Mouse (Mus musculus) heart, adult 8-10 months (tissue): ENCODE data around the gene Slc25a30. TPM values are rescaled to one million over a fixed set of nuclear protein-coding genes. Genes with fewer than 3 reads are reported as not detected.
"Not testable (repeated sequence)": the region's sequence is repeated elsewhere in the genome, so short reads cannot be mapped to it uniquely, and the experiment has no call there.

Experiments
- DNase-seq: peaks from one replicate; pipeline ENCODE4 v3.0.0; 2022; ENCODE audit warnings: low spot score
- total RNA-seq, 4 experiments: library from RNA; stranded (reverse); gene quantifications; 2 replicates each; pipeline ENCODE4 v1.2.4; 2022

The Slc25a30 gene
- total RNA-seq, 4 experiments from 2014 or later, result 11.0 to 13.3 (median 11.6) TPM

DNA sequence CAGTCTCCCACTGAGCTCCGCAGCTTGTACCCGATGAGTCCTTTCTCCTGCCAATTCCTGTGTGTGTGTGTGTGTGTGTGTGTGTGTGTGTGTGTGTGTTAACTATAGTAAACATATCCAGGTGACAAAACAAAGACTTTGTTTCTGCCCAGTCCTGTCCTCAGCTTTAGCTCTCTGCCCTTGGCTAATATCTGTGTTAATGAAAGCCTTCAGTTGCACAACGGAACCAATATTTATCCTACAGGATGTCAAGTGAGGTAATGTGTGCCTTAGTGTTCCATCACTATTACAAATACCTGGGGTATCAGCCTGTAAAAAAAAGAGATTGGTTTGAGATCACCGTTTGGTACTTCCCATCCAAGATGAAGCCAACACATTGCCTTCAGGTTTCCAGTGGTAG, 6.3 kb upstream of the Slc25a30 start:
- DNase-seq, result no peak

DNA sequence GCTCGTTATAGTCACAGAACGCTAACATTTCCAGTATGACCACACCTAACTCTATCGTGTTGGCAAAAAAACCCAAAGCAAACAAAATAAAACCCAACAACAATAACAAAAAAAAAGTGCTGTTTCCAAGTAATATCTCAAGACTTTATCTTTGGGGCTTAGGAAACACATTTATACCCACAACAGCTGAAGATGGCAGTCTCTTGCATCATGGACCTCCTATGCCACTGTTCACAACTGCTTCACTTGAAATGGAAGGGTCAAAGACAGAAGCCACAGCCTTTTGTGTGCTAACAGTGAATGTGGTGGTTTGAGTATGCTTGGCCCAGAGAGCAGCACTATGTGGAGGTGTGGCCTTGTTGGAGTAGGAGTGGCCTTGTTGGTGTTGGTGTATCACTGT, 4.5 kb upstream of the Slc25a30 start:
- no peak for DNase-seq

DNA sequence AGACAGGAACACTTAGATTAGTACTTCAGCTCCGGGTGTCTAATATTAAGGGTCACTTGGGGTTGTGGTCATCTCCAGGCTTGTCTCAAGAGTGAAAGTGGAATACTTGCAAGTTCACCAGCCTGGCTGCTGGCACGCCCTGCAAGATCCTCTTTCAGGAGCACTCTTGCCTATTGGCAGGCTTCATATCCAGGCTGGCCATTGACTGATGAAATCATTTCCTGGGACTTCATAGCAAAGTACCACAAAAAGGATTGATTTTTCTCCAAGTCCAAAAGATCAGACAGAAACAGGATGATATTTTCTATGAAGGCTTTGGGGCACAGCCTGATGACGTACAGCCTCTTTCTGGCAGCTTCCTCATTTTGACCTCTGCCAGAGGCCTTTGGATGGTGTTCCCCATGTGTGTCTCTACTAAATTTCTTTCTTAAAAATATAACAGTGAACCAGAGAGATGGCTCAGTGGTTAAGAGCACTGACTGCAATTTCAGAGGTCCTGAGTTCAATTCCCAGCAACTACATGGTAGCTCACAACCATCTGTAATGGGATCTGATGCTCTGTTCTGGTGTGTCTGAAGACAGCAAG, 3.7 kb upstream of the Slc25a30 start:
- peak; percentile 24 for DNase-seq

DNA sequence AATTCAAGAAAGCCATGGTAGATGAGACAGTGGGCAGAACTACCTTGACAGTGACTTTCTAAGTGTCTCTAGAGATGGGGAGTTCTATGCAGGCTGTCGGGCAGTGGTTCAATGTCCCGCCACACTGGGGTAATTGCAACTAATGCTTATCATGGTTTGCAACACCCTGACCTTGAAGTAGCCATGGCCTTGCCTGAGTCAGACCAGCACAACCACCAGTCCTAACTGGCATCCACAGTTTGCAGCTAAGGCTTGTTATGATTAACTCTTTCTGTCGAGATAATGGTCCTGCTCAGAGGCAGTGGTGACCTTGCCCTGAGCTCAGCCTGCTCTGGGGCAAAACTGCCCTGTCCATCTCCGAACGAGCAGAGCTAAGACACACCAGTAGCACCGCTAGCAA, 2.5 kb upstream of the Slc25a30 start:
- DNase-seq, result no peak

DNA sequence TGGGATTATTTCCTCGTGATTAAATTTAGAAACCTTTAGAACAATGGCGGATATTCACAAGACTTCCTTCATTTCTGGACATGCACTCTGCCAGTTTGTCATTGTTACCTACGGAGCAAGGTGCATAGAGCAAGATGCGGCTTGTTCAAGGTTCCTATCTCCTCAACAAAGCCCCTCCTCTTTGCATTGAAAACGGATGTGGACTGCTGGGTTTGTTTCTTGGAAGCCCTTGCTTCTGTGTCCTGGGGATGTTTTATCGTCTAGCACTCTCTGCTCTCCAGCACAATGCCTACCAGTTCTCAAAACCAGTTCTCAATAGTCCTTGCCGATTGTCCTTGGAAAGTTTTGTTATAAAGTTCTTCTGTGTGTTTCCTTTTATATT, 948 bp upstream of the Slc25a30 start:
- DNase-seq, result peak; percentile 36

DNA sequence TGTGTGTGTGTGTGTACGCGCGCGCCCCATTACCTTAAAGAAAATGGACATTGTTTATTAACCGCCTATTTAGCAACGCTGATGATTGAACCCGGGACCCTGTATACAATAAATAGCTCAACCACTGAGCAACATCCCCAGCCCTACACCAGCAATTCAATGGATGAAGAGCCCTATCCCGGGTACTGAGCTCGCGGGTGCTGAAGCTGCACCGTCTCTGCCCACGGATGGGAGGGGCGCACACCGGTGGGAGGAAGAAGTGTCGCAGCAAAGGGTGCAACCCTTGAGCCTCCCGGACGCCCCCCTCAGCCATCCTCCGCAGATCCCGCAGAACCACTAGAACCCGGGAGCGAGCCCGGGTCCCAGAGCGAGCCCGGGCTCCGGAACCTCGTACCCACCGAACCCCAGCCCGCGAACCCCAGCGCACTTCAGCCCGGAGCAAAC, 391 bp downstream of the Slc25a30 start:
- no peak for DNase-seq

DNA sequence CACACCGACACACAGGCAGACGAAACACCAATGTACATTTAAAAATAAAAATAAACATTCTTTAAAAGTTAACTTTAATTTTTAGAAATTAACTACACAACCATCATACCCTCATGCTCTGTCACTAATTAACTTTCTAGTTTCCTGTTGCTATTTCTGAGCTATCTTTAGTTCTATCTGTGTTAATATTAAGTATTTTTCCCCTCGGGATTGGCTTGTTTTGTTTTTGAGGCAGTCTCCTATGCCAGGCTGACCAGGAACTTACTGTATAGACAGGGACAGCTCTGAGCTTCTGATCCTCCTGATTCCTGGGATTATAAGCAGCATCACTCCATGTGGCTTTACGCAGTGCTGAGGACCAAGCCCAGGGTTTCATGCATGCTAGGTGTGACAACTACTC, 6.9 kb downstream of the Slc25a30 start:
- DNase-seq, result no peak

DNA sequence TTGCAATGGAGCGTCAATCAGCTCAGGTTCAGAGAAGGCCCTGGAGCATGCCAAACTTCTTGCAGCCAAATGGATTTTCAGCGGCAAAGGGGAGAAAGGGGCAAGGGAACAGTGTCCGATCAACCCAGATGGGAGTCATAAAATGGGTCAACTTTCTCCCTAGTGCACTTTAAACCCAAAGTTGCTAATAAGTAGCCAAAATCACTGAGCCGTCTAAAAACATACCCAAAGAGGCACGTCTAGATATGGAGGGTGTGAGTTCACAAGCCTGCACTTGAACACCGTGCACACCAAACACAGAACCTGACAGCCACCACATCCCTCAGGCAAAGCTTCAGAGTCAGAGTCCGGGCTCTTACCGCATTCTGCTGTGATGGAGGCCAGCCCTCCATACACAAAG, 10.2 kb downstream of the Slc25a30 start:
- no peak for DNase-seq

DNA sequence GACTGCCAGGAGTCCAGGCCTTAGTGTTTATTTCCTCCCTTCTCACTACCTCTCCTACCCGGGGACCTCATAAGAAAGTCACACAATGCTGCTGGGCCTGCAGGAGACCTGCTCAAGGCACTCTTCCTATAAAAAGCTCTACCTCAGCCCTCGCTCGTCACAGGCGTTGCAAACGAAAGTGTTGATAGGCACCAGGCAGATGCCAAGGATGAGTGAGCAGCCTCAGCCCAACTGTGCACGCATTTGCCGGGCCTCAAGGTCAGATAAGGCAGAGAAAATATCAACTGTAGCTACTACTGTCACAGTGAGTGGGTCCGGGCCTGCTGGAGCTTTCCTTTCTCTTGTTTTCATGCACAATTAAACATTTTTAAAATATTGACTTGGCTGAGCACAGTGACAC, 13.4 kb downstream of the Slc25a30 start:
- DNase-seq, result no peak

DNA sequence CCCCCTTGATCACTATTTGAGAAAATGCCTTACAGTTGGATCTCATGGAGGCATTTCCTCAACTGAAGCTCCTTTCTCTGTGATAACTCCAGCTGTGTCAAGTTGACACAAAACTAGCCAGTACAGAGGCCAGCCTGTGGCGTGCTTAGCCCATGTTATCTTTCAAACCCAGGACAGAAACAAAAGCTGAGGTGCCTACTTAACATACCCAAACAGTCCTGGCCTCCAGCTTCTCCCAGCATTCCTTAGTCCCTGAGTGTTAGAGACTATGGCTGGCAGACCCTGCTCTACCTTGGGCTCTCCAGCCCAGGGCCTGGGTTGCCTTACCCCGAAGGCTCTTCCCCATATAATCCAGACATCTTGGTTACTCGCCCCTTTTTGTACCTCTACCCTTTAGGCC, 14.4 kb downstream of the Slc25a30 start:
- not testable (repeated sequence) for DNase-seq

DNA sequence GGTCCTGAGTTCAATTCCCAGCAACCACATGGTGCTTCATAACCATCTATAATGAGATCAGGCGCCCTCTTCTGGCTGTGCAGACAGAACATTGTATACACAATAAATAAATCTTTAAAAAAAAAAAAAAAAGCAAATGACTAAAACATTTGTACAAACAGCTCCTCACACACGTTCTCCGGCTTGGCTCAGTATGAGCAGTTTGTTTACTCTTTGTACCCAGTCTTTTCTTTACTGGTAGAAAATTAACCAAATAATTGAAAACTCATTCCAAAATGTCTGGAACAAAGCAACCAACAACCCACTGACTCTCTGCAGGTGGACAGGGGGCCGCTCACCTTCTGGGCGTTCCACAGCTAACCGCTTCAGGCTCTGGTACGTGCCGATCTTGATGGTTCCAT, 15.7 kb downstream of the Slc25a30 start:
- DNase-seq, result no peak

DNA sequence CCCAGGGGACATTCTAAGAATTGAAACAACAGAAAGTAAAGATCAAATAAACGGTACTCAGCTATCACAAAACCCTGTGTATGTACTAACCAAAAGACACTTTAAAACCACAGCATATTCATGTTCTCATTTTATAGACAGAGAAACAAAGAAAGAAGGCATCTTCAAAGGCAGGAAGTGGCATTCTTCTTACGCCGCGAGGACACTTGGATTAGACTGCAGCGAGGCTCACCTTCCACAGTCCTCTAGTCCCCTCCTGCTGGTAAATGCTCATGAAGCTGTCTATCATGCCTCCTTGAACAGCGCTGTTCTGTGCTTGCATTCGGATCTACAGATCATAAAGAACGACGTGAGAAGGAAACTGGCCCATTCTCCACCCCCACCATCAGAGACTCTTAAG, 17.5 kb downstream of the Slc25a30 start:
- DNase-seq, result no peak

DNA sequence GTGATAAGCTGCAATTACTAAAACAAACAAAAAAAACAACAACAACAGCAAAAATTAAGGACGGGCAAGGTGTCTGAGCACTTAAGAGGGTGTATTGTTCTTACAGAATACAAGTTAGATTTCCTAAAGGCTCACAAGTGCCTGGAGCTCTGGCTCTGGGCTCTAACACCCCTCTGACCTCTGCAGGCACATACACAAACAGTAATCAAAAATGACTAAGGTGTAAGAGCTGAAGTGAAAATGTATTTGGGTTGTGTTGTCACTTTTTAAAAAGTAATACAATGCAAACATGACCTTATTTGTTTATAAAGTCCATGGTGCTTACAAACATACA, 18.6 kb downstream of the Slc25a30 start:
- DNase-seq, result no peak

DNA sequence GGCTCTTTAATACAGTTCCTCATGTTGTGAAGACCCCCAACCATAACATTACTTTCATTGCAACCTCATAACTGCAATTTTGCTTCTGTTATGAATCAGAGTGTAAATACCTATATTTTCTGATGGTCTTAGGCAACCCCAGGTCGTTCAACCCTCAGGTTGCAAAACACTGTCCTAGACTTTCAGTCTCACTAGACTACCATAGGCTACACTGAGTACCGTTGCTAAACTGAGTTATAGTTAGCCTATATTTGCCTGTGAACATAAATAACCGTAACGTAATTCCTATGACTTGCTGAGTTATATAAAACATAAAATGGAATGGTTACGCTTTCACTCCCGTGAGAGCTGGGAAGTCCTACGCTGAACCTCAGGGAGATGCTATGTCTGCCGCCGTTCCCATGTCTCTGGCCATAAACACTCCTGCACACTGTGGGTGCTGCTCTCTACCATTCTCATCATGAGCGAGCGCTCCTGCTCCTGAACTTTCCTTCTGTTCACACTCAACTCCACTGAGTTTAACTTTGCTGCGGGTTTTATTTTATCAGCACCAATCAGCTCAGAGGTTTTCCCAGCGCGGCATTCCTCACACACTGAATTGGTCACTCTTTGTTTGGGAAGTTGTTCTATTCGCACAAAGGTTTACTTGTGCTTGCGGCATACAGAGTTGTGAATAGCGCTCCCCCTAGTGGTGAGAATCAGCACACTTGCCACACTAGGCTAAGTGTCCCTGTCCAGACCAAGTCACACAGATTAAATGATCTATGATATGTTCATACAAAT, 19.2 kb downstream of the Slc25a30 start:
- peak; percentile 67 for DNase-seq

DNA sequence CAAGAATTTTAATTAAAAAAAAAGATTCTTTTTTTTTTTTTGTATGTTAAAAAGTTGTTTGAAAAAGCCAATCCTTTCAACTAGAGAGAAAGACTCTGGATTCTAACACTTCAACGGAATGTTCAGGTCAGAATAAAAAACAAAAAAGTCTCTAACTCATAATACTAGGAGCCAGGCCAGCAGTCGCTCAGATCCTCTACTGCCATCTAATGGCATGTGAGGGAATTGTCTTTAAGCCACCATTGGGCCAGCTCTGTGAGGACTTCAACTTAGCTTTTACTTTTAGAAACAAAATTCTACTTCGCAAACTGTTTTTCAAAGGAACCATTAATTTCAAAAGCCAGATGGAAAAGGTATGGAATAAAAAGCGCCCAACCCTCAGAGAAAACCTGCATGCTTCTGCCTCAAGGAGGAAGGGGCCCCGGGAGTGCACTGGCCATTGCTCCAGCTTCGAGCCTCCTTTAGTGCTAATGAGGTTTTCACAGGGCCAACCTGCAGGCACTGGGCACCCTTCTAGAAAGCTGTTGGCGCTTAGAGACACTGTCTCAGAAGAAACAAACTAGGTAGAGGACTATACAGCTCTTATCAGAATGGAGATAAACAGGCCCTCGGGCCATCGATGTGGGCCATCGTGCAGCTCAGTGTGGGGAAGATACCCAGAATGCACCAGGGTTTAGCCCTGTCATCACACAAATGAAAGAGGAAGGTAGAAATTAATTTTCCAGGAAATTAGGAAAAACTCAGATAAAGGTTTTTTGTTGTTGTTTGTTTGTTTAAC, 25.6 kb downstream of the Slc25a30 start:
- peak; percentile 51 for DNase-seq

DNA sequence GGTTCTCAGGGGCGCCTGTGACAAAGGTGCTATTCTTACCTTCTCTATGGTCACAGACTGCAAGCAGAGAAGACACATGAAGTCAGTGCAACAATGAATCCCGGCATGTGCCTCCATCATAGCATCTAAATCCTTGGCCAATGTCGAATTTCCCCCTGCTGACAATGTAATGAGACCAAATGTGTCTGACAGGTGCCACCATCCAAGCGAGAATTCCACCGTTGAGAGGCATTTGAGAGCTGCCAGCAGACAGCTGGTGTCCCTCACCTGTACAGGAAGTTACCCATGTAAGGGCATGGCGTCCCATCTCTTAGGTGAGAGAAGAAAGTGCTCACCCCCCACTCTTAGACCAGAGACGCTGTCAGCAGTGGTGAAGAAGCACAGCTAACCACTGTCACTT, 28.4 kb downstream of the Slc25a30 start:
- no peak for DNase-seq

DNA sequence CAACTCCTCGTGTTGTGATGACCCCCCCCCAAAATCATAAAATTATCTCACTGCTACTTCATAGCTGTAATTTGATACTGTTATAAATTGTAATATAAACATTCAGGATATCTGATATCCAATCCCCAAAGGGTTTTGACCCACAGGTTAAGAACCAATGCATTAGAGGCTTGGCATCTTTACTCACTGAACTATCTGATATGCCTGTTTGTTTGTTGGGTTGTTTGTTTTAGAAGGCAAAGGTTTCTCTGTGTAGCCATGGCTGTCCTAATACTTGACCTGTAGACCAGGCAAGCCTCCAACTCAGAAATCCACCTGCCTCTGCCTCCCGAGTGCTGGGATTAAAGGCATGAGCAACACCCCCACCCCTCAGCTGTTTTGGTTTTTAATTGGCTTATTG, 29.0 kb downstream of the Slc25a30 start:
- no peak for DNase-seq

DNA sequence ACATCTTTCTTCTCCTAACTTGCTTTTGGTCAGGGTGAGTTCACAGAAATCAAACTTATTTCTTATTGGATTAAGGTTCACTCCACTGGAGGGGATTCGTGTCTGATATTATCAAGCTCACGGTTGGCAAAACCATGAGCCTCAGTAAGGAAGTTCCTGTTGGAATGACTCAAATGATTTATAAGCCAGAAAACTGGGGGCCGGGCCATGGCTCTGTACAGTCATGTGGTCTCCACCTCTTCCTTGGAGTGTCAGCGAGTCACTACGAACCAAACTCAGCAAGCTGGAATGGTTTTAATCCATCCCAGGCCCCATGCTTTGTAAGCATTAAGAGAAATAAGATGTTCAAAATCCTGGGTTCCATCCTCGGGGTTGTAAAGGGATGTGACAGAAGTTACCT, 29.9 kb downstream of the Slc25a30 start:
- no peak for DNase-seq

DNA sequence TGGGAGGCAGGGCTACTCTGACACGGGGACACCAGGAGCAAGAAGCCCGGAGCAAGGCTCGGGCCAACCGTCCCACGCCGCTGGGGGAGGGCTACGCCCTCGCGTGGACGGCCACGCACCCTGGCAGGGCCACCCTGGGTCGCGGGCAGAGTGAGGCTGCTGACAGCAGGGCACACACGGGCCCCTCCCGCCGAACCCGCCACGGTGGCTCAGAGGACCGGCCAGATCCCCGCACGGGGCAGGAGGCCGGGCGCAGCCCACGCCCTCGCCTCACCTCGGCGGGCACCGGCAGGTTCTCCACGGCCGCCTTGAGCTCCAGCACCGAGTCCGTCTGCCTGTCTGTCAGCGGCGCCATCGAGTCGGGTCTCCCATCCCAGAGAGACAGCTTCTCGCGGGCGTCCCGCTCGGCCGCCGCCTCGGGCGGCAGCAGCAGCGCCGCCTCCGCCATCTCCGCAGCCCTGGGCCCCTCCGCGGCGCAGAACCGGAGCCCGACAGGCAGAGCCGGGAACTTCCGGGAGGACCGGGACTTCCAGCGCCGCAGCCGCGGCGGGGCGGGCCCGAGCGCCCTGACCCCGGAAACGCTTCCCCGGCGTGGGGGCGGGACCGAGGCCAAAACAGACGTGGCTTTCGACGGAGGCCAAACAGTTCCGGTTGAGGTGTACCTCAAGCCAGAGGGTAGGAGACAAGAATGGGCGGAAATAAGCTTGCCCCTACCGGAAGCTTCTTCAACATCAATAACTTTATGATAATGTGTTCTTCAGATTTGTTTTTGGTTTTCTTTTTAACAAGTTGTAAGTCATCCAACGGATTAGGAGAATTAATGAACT, 32.6 kb downstream of the Slc25a30 start, which contains the start of gene Cog3:
Gene Cog3, minus strand, starts transcription at position 527 of the 827 bp plus-strand sequence.
- DNase-seq, result peak; percentile 98

DNA sequence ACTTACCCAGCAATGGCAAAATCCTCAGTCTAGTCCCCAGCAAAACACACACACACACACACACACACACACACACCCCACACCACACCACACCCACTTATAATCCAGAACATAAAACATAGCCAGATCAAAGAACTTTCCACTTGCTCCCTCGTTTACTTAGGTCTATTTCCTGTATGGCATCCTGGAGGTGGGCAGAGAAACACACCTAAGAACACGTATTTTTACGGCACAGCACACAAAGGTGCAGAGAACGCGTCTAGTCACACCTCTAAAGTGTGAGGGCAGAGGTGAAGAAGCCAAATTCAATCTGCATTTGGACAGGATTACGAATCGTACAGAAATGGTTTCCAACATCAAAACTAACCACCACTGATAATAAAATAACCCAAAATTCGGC, 33.6 kb downstream of the Slc25a30 start:
- DNase-seq, result no peak

DNA sequence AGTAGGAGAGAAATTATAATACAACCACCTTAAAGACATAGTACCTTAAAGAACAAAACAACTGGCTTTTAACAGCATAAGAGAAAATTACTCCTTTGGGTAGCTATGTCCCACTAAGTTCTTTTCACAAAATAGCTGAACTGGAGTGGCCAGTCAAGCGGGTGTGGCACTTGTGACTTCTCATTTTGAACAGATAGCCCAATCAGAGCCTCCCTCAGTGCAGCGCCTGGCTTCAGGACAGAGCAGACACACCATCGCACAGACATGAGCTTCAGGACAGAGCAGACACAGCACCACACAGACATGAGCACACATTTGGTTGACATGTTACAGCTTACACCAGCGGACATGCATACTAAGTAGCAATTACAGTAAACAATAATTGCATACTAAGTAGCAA, 35.8 kb downstream of the Slc25a30 start:
- no peak for DNase-seq

DNA sequence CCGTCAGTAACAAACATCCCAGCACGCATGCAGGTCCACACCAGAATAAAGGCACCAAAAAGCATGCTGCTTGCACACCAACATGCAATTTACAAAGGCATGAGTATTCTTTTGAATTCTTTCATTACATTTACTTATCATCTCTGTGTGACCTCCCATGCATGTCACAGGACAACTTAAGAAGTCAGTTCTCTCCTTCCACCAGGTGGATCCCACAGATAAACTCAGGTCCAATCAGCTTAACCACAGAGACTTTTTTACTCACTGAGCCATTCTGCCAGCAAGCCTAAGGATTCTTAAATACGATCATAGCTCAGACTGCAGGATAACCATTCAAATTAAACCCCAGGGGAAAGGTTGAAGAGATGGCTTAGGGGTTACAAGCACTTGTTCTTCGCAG, 37.7 kb downstream of the Slc25a30 start:
- no peak for DNase-seq
